Mouse (Mus musculus) lung, postnatal 36 days (tissue): ENCODE results near the gene Deaf1.

Experiments
- DNase-seq: peaks from one replicate; pipeline ENCODE4 v3.0.0; 2022; ENCODE audit warnings: mixed read lengths

The Deaf1 gene

DNA sequence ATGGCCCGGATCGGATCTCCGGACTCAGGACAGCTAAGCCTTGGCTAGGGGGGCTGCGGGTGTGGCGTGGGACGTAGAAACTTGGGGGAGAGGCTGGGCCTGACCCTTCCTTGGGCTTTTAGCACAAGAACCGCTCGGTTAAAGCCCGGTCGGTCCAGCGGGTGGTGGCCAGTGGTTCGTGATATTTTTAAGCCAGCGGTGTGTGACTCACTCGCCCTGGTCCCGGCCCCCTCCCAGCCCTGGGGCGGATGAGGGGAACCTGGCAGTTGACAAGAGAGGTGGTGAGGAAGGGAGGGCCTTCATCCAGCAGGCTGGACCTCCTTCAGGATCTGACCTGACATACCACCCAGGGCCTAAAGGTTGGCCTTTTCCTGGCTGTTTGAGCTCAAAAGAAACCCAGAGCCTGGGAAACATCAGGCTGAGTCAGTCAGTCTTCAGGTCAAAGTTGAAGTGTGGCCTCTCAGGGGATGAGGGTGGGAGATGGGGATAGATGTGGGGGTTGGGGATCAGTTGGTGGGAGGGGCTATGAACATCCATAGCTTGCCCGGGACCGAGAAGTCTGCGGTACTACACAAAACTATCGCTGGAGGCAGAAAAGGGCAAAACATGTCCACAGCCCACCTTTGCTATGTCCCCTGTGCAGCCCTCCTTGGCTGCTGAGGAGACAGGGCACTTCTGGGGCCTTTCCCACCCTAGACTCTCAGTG lies 11.9 kb upstream of the Deaf1 start:
- no peak for DNase-seq

DNA sequence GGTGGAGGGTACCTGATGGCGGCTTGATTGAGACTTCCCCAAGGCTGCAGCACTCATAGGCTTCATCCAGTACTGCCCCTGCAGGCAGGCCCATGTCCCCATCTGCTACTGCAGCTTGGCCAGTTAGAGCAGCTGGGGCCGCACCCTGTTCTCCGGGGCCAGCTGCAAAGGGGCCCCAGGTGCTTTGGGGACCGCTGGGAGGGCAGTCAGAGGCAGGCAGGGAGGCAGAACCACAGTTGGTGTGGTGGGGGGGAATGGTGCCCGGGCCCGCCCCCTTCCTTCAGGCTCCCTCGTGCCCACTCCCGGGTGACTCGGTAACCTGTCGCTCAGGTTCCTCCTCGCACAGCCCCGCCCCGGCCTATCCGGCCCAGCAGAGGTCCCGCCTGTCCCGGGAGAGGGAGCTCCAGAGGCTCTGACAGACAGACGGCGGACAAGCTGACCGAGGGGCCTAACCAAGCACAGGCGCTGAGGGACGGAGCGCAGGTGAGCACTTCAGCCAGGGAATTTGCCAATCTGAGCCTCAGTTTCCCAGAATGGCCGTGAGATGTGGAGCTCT lies 11.2 kb upstream of the Deaf1 start, which contains the start of gene Eps8l2:
TSS of gene Eps8l2 (plus strand) at position 305 of the 556 bp plus-strand sequence.
- DNase-seq, result peak; percentile 85

- peak; percentile 55 for DNase-seq
Observed at GRCm38 (mm10) chr7:141337716-141338416, 10.4 kb upstream of the Deaf1 start.

- DNase-seq, result no peak
Observed at GRCm38 (mm10) chr7:141336296-141336695, 8.8 kb upstream of the Deaf1 start.

- DNase-seq, result no peak
Observed at GRCm38 (mm10) chr7:141335682-141336081, 8.2 kb upstream of the Deaf1 start.

- no peak for DNase-seq
Observed at GRCm38 (mm10) chr7:141335044-141335579, 7.6 kb upstream of the Deaf1 start.

- DNase-seq, result peak; percentile 67
Observed at GRCm38 (mm10) chr7:141331990-141332389, 4.5 kb upstream of the Deaf1 start.

DNA sequence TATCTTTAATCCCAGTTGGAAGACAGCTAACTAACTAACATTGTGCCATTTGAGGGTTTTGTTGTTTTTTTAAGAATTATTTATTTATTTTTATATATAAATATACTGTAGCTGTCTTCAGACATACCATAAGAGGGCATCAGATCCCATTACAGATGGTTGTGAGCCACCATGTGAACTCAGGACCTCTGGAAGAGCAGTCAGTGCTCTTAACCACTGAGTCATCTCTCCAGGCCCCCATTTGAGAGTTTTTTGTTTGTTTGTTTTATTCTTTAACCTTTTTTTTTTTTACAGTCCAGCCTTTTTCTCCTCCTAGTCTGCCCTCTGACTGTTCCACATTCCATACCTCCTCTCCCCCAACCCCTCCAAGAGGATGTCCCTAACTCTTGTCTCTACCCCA lies 3.2 kb upstream of the Deaf1 start:
- DNase-seq, result no peak

DNA sequence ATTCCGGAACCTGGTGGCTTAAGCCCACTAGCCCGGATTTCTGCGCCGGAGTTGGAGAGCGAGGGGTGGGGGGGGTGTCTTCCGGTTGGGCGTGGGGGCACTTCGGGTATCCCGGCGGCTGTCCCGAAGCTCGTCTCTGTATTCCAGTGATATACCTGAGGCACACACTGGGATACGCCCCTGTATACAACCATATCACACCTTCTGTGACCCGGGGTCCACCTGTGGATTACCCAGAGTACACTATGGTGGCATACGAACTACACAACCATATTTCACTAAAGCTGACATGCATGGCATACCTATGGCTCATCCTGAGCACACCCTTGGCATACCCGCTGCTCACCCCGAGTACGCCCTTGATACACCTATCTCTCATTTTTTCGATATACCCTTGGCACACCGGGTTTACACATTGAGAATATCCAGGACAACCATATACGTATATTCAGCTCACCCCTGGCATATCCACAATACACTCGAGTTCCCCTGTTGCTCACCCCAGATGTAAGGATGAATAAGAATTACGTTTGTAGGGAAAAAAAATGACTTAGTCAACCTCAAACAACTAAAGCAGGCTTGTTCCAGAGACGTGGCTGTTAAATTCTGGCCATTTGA lies 992 bp upstream of the Deaf1 start:
- DNase-seq, result no peak

DNA sequence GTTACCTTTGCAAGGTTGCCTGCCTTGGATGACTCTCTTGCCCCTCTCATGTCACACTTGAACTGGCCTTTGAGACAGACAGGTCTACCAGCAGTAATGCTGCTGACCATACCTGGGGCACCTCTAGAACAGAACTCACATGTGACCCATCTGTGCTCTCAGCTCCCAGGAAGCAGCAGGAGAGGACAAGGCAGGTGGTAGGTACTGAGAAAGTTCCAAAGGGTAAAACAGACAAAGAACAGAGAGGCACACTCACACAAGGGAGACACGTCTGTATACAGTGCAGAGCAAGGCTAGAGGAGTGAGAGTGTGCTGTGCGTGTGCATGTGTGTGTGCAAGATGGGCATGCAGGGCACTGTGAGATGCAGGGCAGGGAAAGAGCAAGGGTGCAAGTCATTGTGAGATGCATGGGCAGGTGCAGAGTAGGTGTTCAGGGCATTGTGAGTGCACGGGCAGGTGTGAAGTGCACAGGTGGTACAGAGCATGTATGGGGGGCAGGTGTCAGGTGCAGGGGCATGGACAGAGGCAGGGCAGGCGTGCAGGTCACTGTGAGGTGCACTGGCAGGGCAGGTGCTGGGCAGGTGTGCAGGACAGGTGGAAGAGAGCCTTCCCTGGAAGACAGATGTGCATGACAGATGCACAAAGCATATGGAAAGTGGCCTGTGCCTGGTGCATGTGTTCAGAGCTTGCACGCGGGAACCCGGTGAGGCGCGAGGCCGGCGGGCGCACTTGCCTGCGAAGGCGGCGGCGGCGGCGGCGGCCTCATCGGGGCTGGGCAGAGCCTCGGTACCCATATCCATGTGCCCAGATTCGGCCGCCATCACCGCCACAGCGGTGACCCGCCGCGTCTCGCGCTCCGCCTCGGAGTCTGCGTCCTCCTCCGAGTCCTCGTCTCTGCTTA lies 694 bp downstream of the Deaf1 start:
- DNase-seq, result peak; percentile 30

- DNase-seq, result no peak
Observed at GRCm38 (mm10) chr7:141324686-141325085, 2.8 kb downstream of the Deaf1 start.

- DNase-seq, result no peak
Observed at GRCm38 (mm10) chr7:141319446-141319845, 8.0 kb downstream of the Deaf1 start.

GRCm38 (mm10) chr7:141317619-141318132 lies 9.8 kb downstream of the Deaf1 start:
- no peak for DNase-seq

DNA sequence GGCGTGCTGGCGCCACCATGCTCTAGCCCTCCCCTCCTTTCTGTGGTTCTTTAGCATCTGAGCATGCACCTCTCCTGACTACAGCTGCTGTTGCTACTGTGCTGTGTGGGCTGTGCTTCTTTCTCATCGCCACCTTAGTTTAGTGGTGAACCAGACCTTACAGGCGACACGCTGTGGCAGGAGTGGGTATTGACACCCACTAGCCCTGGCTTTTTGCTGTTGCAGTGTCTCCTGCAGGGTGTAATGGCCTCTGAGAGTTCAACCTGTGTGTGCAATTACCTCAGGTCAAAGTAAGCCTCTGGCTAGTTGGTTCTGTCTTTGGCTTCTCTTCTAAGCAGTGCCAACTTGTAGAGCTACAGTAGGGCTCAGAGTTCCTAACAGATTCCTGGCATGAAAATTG lies 11.5 kb downstream of the Deaf1 start:
- DNase-seq, result peak; percentile 64

- DNase-seq, result no peak
Observed at GRCm38 (mm10) chr7:141315076-141315475, 12.4 kb downstream of the Deaf1 start.

GRCm38 (mm10) chr7:141314416-141314815 lies 13.1 kb downstream of the Deaf1 start:
- no peak for DNase-seq

GRCm38 (mm10) chr7:141304537-141304936 lies 23.0 kb downstream of the Deaf1 start:
- no peak for DNase-seq

GRCm38 (mm10) chr7:141302702-141303268 lies 24.7 kb downstream of the Deaf1 start:
- no peak for DNase-seq

DNA sequence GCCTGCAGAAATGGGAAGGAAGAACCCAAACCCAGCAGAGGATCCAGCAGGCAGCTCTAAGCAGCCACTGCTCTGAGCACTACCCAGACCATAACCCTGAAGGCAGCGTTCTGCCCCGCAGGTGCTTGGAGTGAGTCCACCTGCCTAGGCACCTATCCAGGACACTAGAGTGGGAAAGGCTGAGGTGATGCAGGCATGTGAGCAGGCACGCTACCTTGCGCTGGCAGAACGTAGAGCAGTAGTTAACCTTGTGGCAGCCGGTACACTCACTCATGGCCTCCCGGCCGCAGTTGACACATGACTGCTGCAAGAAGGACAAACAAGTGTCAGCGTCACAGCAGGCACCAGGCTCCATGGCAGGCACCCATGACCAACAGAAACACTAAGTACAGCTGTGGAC lies 26.1 kb downstream of the Deaf1 start:
- DNase-seq, result no peak

DNA sequence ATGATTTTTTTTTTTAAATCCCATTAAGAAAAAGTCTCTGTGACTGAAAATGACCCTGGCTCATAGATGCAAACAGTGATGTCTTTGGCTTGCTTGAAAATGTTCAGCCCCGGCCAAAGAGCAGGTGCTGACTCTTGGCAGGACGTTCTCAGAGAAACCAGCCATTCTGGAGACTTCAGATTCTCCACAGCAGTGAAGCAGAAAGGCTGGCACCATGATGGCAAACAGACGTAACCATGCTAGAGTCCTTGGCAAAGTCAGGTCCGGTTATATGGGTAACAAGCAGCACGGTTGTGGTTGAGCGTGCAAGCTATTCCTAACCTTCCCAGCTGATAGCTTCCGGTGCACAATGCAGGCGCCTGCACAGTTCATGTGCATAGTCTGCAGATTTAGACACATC lies 28.3 kb downstream of the Deaf1 start:
- no peak for DNase-seq

GRCm38 (mm10) chr7:141297926-141298650 lies 29.4 kb downstream of the Deaf1 start:
- no peak for DNase-seq
